Mouse (Mus musculus) stomach, postnatal 0 days (tissue): Measurements from ENCODE around the gene Trim40. TPM values are rescaled to one million over a fixed set of nuclear protein-coding genes. Genes with fewer than 3 reads are reported as not detected.

ENCODE experiments used
- ATAC-seq: fragments of 200-750 bp; cut with Nextera tagmentation; 2 replicates; pipeline ENCODE4 v1.8.0; 2017; ENCODE audit not compliant: low FRiP score, low TSS enrichment
- DNase-seq: peaks from one replicate; pipeline ENCODE4 v3.0.0-alpha.2; 2016; ENCODE audit warnings: low spot score
- H3K27ac ChIP-seq: fragments of 300-500 bp; sonication (generic); replicated peaks from 2 replicates; pipeline ENCODE4 v1.5.1; 2014; ENCODE audit warnings: mild to moderate bottlenecking, control low read depth
- H3K27me3 ChIP-seq: fragments of 300-500 bp; sonication (generic); 2 replicates; pipeline ENCODE4 v1.6.1; 2014; ENCODE audit warnings: low read length; ENCODE audit not compliant: control insufficient read depth, insufficient read depth
- H3K36me3 ChIP-seq: fragments of 300-500 bp; sonication (generic); 2 replicates; pipeline ENCODE4 v1.6.1; 2014; ENCODE audit warnings: low read length, mixed read lengths; ENCODE audit not compliant: control insufficient read depth, insufficient read depth
- H3K4me1 ChIP-seq: fragments of 300-500 bp; sonication (generic); replicated peaks from 2 replicates; pipeline ENCODE4 v1.6.1; 2014; ENCODE audit warnings: antibody characterized with exemption; ENCODE audit not compliant: control insufficient read depth, insufficient read depth
- H3K4me2 ChIP-seq: fragments of 300-500 bp; sonication (generic); replicated peaks from 2 replicates; pipeline ENCODE4 v1.6.1; 2014; ENCODE audit warnings: low read depth, mild to moderate bottlenecking, control low read depth, moderate library complexity
- H3K4me3 ChIP-seq: fragments of 300-500 bp; sonication (generic); 2 replicates; pipeline ENCODE4 v1.5.1; 2014; ENCODE audit warnings: low read depth, low read length, control low read depth
- H3K9ac ChIP-seq: fragments of 300-500 bp; sonication (generic); 2 replicates; pipeline ENCODE4 v1.6.1; 2014; ENCODE audit warnings: mild to moderate bottlenecking, low read length, control low read depth, mixed read lengths
- H3K9me3 ChIP-seq: fragments of 300-500 bp; sonication (generic); 2 replicates; pipeline ENCODE4 v1.6.1; 2016; ENCODE audit warnings: low read length; ENCODE audit not compliant: control insufficient read depth
- CTCF ChIP-seq: IDR thresholded peaks from 2 replicates; pipeline ENCODE4 v1.5.1; 2016; ENCODE audit warnings: antibody characterized with exemption, low read depth, mild to moderate bottlenecking, moderate library complexity
- EP300 ChIP-seq: optimal IDR thresholded peaks from 2 replicates; pipeline ENCODE3; 2016; ENCODE audit warnings: antibody characterized with exemption
- WGBS: fragments of 180-500 bp; shearing (Covaris S2); extraction: QIAGEN DNeasy Blood & Tissue Kit; methylation state at CpG from one replicate; pipeline ENCODE4 v1.1.7; 2014; 5-methylcytosine and 5-hydroxymethylcytosine counted together
- polyA plus RNA-seq: library from polyadenylated mRNA; unstranded; fragments of >200 nt; fragmentation: Nextera tagmentation; extraction: Ambion mirVana; gene quantifications from 2 replicates; pipeline ENCODE4 v1.2.1, GENCODE M21; 2015

Trim40 gene
- 0.80 and 1.0 TPM in 2 replicates for polyA plus RNA-seq

GRCm38 (mm10) chr17:36890073-36890903, at the start of gene Trim40:
Gene Trim40, minus strand, starts transcription at chr17:36890123.
- H3K27ac ChIP-seq: no peak within 1 kb of the TSS

GRCm38 (mm10) chr17:36938056-36938455, 48.1 kb upstream of the Trim40 start:
- ATAC-seq: no peak
- 62% methylated on average over 2 of the region's 2 CpGs for WGBS
- no peaks in the 10 kb centered on the region for H3K27me3 ChIP-seq

More at GRCm38 (mm10) chr17:36890073-36890903, at the start of gene Trim40:
- Histone ChIP-seq H3K9me3 (no peaks in the 10 kb centered on the region), H3K4me2 (no peak within 1 kb of the TSS), H3K27me3 (no peaks in the 10 kb centered on the region), H3K9ac (no peak within 1 kb of the TSS), H3K4me3 (no peak within 1 kb of the TSS), H3K4me1 (no peaks in the 10 kb centered on the region), H3K36me3 (no peaks in the 10 kb centered on the region)
- TF ChIP-seq CTCF (no peak), EP300 (no peak)
- ATAC-seq (no peak), DNase-seq (no peak)
- 79% methylated on average over 5 of the region's 5 CpGs for WGBS

GRCm38 (mm10) chr17:36931806-36932205, 41.9 kb upstream of the Trim40 start:
- H3K4me1 ChIP-seq: no peaks in the 10 kb centered on the region
- DNase-seq: no peak

More at GRCm38 (mm10) chr17:36938056-36938455, 48.1 kb upstream of the Trim40 start:
- Histone ChIP-seq H3K9ac (no peak overlapping the region), H3K4me2 (no peak overlapping the region), H3K4me3 (no peak overlapping the region), H3K27ac (no peak overlapping the region), H3K9me3 (no peaks in the 10 kb centered on the region), H3K36me3 (no peaks in the 10 kb centered on the region), H3K4me1 (no peaks in the 10 kb centered on the region)
- TF ChIP-seq CTCF: no peak
- TF ChIP-seq EP300: no peak
- DNase-seq: no peak

GRCm38 (mm10) chr17:36931130-36931529, 41.2 kb upstream of the Trim40 start:
- no peak overlapping the region for H3K27ac ChIP-seq
- DNase-seq (no peak), ATAC-seq (no peak)
- no peaks in the 10 kb centered on the region for H3K9me3 ChIP-seq
- no peak overlapping the region for H3K9ac ChIP-seq
- 73% methylated on average over 4 of the region's 4 CpGs for WGBS
- no peak overlapping the region for H3K4me3 ChIP-seq
- TF ChIP-seq CTCF (no peak), EP300 (no peak)
- H3K36me3 ChIP-seq: no peaks in the 10 kb centered on the region
- no peak overlapping the region for H3K4me2 ChIP-seq
- no peaks in the 10 kb centered on the region for H3K27me3 ChIP-seq
- no peaks in the 10 kb centered on the region for H3K4me1 ChIP-seq

More at GRCm38 (mm10) chr17:36931806-36932205, 41.9 kb upstream of the Trim40 start:
- Histone ChIP-seq H3K27me3 (no peaks in the 10 kb centered on the region), H3K9me3 (no peaks in the 10 kb centered on the region), H3K36me3 (no peaks in the 10 kb centered on the region), H3K9ac (no peak overlapping the region), H3K27ac (no peak overlapping the region), H3K4me3 (no peak overlapping the region), H3K4me2 (no peak overlapping the region)
- no peak for ATAC-seq
- no peak for TF ChIP-seq CTCF
- no peak for TF ChIP-seq EP300
- WGBS: 42% methylated on average over 2 of the region's 2 CpGs

GRCm38 (mm10) chr17:36930233-36930632, 40.3 kb upstream of the Trim40 start:
- no peak overlapping the region for H3K9ac ChIP-seq
- no peaks in the 10 kb centered on the region for H3K36me3 ChIP-seq
- H3K4me2 ChIP-seq: no peak overlapping the region
- no peaks in the 10 kb centered on the region for H3K27me3 ChIP-seq
- TF ChIP-seq CTCF: no peak
- TF ChIP-seq EP300: no peak
- no peaks in the 10 kb centered on the region for H3K4me1 ChIP-seq
- 61% methylated on average over 6 of the region's 6 CpGs for WGBS
- H3K4me3 ChIP-seq: no peak overlapping the region
- no peak for DNase-seq
- H3K27ac ChIP-seq: no peak overlapping the region
- H3K9me3 ChIP-seq: no peaks in the 10 kb centered on the region
- ATAC-seq: no peak

GRCm38 (mm10) chr17:36929236-36929932, 39.5 kb upstream of the Trim40 start:
- no peak overlapping the region for H3K9ac ChIP-seq
- TF ChIP-seq CTCF: no peak
- no peak for TF ChIP-seq EP300
- H3K27ac ChIP-seq: 0 out of 2 replicates have a peak overlapping the region, but pooled peaks have one; percentile 31
- H3K27me3 ChIP-seq: no peaks in the 10 kb centered on the region
- no peak overlapping the region for H3K4me3 ChIP-seq
- ATAC-seq (no peak), DNase-seq (no peak)
- no peaks in the 10 kb centered on the region for H3K9me3 ChIP-seq
- no peaks in the 10 kb centered on the region for H3K4me1 ChIP-seq
- whole genome bisulfite sequencing: 64% methylated on average over 12 of the region's 12 CpGs
- no peak overlapping the region for H3K4me2 ChIP-seq
- no peaks in the 10 kb centered on the region for H3K36me3 ChIP-seq
